Mouse (Mus musculus) midbrain, embryonic 14.5 days (tissue): ENCODE data around the gene Neb. TPM values are rescaled to one million over a fixed set of nuclear protein-coding genes. Genes with fewer than 3 reads are reported as not detected.
"Not testable (repeated sequence)": the region's sequence is repeated elsewhere in the genome, so short reads cannot be mapped to it uniquely, and the experiment has no call there.

Source experiments
- ATAC-seq: fragments of 200-750 bp; cut with Nextera tagmentation; 2 replicates; pipeline ENCODE4 v1.8.0; 2017; ENCODE audit warnings: moderate number of reproducible peaks, moderate library complexity; ENCODE audit not compliant: low FRiP score, low TSS enrichment
- DNase-seq: peaks from one replicate; pipeline ENCODE4 v3.0.0-alpha.2; 2015
- H3K27ac ChIP-seq: fragments of 300-500 bp; sonication (generic); replicated peaks from 2 replicates; pipeline ENCODE4 v1.5.1; 2014; ENCODE audit warnings: mild to moderate bottlenecking, low read depth, low read length, moderate library complexity
- H3K27me3 ChIP-seq: fragments of 300-500 bp; sonication (generic); 2 replicates; pipeline ENCODE4 v1.6.1; 2014; ENCODE audit warnings: low read length, control low read depth, mixed read lengths; ENCODE audit not compliant: control insufficient read depth, insufficient read depth
- H3K36me3 ChIP-seq: fragments of 300-500 bp; sonication (generic); 2 replicates; pipeline ENCODE4 v1.6.1; 2014; ENCODE audit warnings: low read length, control low read depth; ENCODE audit not compliant: control insufficient read depth, insufficient read depth
- H3K4me1 ChIP-seq: fragments of 300-500 bp; sonication (generic); 2 replicates; pipeline ENCODE4 v1.6.1; 2014; ENCODE audit warnings: mild to moderate bottlenecking, antibody characterized with exemption, low read length, control low read depth; ENCODE audit not compliant: control insufficient read depth, insufficient read depth
- H3K4me2 ChIP-seq: fragments of 300-500 bp; sonication (generic); 2 replicates; pipeline ENCODE4 v1.6.1; 2014; ENCODE audit warnings: mild to moderate bottlenecking, low read length, moderate library complexity
- H3K4me3 ChIP-seq: fragments of 300-500 bp; sonication (generic); replicated peaks from 2 replicates; pipeline ENCODE4 v1.5.1; 2014; ENCODE audit warnings: low read depth, low read length
- H3K9ac ChIP-seq: fragments of 300-500 bp; sonication (generic); replicated peaks from 2 replicates; pipeline ENCODE4 v1.6.1; 2014; ENCODE audit warnings: mild to moderate bottlenecking, low read length, moderate library complexity
- H3K9me3 ChIP-seq: fragments of 300-500 bp; sonication (generic); 2 replicates; pipeline ENCODE4 v1.6.1; 2016; ENCODE audit warnings: low read length, control low read depth, mixed read lengths; ENCODE audit not compliant: control insufficient read depth
- WGBS: fragments of 180-500 bp; shearing (Covaris S2); extraction: QIAGEN DNeasy Blood & Tissue Kit; methylation state at CpG from one replicate; pipeline ENCODE4 v1.1.7; 2014; 5-methylcytosine and 5-hydroxymethylcytosine counted together
- polyA plus RNA-seq: library from polyadenylated mRNA; unstranded; fragments of >200 nt; fragmentation: Nextera tagmentation; extraction: Ambion mirVana; gene quantifications from 2 replicates; pipeline ENCODE4 v1.2.1, GENCODE M21; 2014

The Neb gene
- polyA plus RNA-seq, 1 experiment from 2014 or later: 0.45 TPM

DNA sequence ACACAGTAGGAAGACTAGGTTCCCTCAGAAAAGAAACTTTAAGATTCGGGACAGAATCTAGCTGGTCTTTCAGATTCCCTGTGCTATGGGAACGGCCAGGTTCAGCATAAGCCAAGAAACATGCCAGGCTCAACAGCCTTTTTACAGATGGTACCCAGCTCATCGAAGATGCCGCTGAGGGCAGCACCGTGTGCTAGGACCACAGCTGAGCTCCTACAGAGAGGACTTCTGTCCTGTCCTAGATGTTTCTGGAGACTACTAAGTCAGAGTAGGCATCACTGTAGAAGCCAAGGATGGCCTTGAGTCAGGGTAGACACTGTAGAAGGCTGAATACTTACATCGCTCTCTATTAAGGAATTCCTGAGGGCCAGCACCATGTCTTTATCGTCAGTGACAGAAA, 201.1 kb downstream of the Neb start:
- no peak for DNase-seq
- WGBS: 93% methylated on average over 7 of the region's 7 CpGs
- no peak overlapping the region for H3K27ac ChIP-seq

DNA sequence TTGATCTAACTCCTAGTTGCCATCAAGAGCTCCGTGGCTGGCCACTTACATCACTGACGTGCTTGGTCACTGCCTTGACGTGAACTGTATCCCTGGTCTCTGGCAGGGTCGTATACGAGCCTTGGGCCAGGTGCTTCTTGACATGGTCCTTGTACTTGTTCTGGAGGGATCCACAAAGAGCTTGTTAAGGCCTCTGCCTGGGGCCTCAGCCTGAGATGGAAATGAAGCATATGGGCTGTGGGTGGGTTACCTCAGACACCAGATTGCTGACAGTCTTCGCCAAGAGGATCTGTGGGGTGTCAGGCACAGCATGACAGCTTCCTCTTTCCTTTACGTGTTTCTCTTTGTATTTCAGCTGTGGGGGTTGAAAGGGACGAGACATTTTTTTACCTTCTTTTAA, 201.7 kb downstream of the Neb start:
- H3K27ac ChIP-seq: no peak overlapping the region
- H3K27me3 ChIP-seq: no peaks in the 10 kb centered on the region
- no peak overlapping the region for H3K4me2 ChIP-seq
- ATAC-seq (no peak), DNase-seq (no peak)
- H3K4me3 ChIP-seq: no peak overlapping the region
- 79% methylated on average over 8 of the region's 8 CpGs for WGBS
- no peaks in the 10 kb centered on the region for H3K36me3 ChIP-seq
- no peaks in the 10 kb centered on the region for H3K9me3 ChIP-seq
- no peaks in the 10 kb centered on the region for H3K4me1 ChIP-seq
- no peak overlapping the region for H3K9ac ChIP-seq

More for the DNA sequence above, 201.1 kb downstream of the Neb start:
- H3K27me3 ChIP-seq: no peaks in the 10 kb centered on the region
- no peaks in the 10 kb centered on the region for H3K4me1 ChIP-seq
- H3K4me2 ChIP-seq: no peak overlapping the region
- H3K9me3 ChIP-seq: no peaks in the 10 kb centered on the region
- H3K36me3 ChIP-seq: no peaks in the 10 kb centered on the region
- ATAC-seq: no peak
- H3K9ac ChIP-seq: no peak overlapping the region
- no peak overlapping the region for H3K4me3 ChIP-seq

DNA sequence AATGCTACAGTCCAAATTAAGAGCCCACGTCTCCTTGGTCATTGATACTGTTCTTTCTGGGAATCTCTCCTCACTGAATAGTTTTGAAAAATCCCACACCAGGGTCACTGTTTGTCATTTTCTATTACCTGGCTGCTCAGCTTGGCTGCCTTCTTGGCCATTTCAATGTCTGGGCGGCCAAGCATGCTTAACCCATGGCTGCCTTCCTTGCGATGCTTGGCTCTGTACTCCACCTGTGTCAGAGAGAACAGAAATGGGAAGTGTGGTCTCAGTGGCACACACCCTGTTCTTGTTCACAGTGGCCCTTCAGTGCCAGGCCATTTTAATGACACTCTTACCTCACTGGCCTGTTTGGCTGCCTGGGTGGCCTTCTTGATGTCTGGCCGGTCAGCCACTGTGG, 203.3 kb downstream of the Neb start:
- DNase-seq: no peak
- Histone ChIP-seq H3K27me3 (no peaks in the 10 kb centered on the region), H3K4me3 (no peak overlapping the region), H3K4me2 (no peak overlapping the region), H3K9me3 (no peaks in the 10 kb centered on the region), H3K9ac (no peak overlapping the region), H3K27ac (no peak overlapping the region), H3K36me3 (no peaks in the 10 kb centered on the region), H3K4me1 (no peaks in the 10 kb centered on the region)
- no peak for ATAC-seq
- WGBS: 94% methylated on average over 4 of the region's 4 CpGs

DNA sequence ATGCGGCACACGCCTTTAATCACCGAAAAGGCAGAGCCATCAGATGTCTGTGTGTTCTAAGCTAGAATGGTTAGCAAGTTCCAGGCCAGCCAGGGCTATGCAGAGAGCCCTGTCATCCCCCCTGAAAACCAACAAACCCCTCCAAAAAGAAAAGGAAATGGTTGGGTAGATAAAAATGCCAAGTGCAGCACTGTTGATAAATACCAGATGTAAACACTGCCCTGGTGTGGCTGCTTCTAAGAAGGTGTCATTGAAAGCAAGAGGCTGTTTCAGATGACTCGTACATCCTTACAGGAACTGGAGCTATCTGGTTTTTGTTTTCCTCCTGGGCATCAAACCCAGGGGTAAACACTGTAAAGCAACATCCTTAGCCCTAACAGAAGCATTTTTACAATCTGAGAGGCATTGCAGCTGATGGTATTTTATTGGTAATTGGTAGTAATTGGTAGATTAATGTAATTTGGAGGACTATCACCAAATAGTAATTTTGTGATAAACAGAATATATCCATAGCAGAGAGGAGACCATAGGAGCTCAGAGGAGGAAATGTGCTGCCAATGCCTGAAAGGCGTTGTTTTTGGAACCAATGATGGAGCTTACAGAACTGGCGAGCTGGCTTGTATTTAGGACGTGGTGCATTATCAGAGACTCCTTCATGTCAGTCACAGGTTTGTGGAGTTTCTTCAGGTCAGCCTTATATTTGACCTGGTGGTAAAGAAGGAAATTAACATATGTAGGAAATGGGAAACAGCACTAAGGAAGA, 208.8 kb downstream of the Neb start:
- no peaks in the 10 kb centered on the region for H3K9me3 ChIP-seq
- 93% methylated on average over 7 of the region's 7 CpGs for WGBS
- H3K4me3 ChIP-seq: no peak overlapping the region

DNA sequence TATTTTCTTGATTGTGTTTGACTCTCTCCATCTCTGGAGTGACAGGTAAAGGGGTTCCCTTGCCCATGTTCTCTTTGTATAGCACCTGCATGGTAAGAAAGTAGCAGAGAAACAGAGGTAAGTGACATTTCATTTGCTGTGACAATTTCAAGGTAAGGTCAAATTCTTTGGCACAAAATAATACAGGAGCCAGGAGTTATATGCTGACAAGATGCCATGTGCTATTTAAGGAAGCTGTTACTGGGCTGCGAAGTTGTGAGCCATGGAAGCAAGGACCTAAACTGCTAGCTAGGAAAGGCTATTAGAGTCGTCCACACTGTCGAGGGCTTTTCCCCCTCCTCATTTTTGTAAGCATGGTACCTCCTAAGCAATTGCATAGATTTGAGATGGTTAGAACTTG, 225.2 kb downstream of the Neb start:
- Histone ChIP-seq H3K4me1 (no peaks in the 10 kb centered on the region), H3K27me3 (no peaks in the 10 kb centered on the region), H3K4me3 (no peak overlapping the region), H3K9ac (no peak overlapping the region), H3K36me3 (no peaks in the 10 kb centered on the region), H3K27ac (no peak overlapping the region), H3K4me2 (no peak overlapping the region), H3K9me3 (no peaks in the 10 kb centered on the region)
- ATAC-seq (no peak), DNase-seq (no peak)
- 87% methylated on average over 3 of the region's 3 CpGs for WGBS

More for the DNA sequence above, 208.8 kb downstream of the Neb start:
- Histone ChIP-seq H3K36me3 (no peaks in the 10 kb centered on the region), H3K9ac (no peak overlapping the region), H3K27me3 (no peaks in the 10 kb centered on the region), H3K4me2 (no peak overlapping the region), H3K27ac (no peak overlapping the region), H3K4me1 (no peaks in the 10 kb centered on the region)
- DNase-seq (no peak), ATAC-seq (no peak)

DNA sequence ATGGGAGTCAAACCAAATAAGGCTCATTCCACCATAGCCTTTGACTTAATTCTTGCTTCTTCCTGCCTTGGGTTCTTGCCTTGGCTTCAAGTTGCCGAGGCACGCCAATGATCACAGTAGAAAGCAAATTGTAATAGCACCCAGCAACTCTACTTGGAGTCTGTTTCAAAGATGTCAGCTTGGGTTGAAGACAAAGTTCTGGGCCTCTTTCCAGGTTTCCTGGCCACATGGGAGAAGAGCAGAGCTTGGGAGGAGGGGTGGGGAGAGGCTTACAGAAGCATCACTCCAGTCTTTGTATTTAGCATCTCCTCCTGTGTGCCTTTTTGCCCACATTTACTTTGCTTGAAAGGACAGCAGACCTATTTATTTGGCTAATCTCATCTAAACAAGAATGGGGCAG, 244.9 kb downstream of the Neb start:
- H3K9me3 ChIP-seq: no peaks in the 10 kb centered on the region
- no peak overlapping the region for H3K4me2 ChIP-seq
- 100% methylated on average over 2 of the region's 2 CpGs for WGBS
- no peak overlapping the region for H3K27ac ChIP-seq
- no peak overlapping the region for H3K4me3 ChIP-seq
- H3K4me1 ChIP-seq: no peaks in the 10 kb centered on the region
- H3K27me3 ChIP-seq: no peaks in the 10 kb centered on the region
- no peak for DNase-seq
- H3K9ac ChIP-seq: no peak overlapping the region
- ATAC-seq: no peak
- H3K36me3 ChIP-seq: no peaks in the 10 kb centered on the region; the same call in none of the 2 replicates

DNA sequence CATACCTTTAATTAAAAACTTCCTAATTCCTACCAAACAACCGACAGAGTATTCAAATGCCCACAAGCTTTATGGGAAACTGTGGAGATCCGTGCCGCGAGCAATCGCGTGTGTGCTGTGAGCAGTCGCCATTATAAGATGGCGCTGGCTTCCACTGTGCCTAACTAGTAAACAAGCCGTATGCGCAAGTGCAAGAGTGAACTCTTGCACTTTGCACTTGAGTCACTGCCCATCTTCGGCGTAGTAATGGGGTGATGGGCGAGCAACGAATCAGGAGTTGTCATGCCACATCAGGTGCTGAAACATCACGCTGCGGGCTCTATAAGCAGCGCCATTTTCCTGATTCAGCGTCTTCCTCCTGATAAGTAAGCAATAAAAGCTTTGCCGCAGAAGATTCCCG, 246.9 kb downstream of the Neb start:
- H3K9me3 ChIP-seq, DNase-seq, H3K4me2 ChIP-seq, H3K4me1 ChIP-seq, H3K36me3 ChIP-seq, H3K27ac ChIP-seq, H3K27me3 ChIP-seq, H3K9ac ChIP-seq, ATAC-seq, H3K4me3 ChIP-seq: not testable (repeated sequence)
- 99% methylated on average over 20 of the region's 20 CpGs for WGBS

DNA sequence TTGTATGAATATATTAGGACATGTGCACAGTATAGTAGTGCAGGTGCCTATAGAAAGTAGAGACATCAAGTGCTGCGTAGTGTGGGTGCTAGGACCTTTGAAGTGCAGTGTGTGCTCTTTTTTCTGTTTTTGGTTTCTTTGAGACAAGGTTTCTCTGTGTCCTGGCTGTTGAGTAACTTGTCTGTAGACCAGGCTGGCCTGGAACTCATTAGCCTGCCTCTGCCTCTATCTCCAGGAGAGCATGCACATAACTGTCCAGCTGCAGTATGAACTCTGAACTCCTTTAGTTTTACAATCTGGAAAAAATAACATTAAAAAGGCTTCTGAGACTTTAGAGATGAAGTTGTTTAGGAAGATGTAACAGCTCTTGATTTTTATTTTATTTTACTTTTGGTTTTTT, 264.2 kb downstream of the Neb start:
- ATAC-seq: no peak
- WGBS: 100% methylated on average over 1 of the region's 1 CpGs
- H3K36me3 ChIP-seq: peaks cover 70% of the 10 kb centered on the region

More for the DNA sequence above, 264.2 kb downstream of the Neb start:
- Histone ChIP-seq H3K4me3 (no peak overlapping the region), H3K27me3 (no peaks in the 10 kb centered on the region), H3K4me2 (no peak overlapping the region), H3K27ac (no peak overlapping the region), H3K4me1 (no peaks in the 10 kb centered on the region), H3K9ac (no peak overlapping the region), H3K9me3 (no peaks in the 10 kb centered on the region)
- DNase-seq: no peak
